Mouse (Mus musculus) erythroblast, adult 5-6 weeks (primary cell): ENCODE measurements around the gene Mapk12. TPM values are rescaled to one million over a fixed set of nuclear protein-coding genes. Genes with fewer than 3 reads are reported as not detected.
A peak's percentile ranks its signal among the peaks of the same experiment; 100 is the strongest.

Experiments used
- ATAC-seq: replicated peaks from 2 replicates; pipeline ENCODE4 v1.8.0; 2016; ENCODE audit warnings: moderate number of reproducible peaks, mild to moderate bottlenecking, moderate TSS enrichment, inconsistent platforms; ENCODE audit not compliant: poor library complexity, low FRiP score, severe bottlenecking
- total RNA-seq, 2 experiments: library from RNA; stranded (forward) in 1 of 2; stranded (reverse) in 1 of 2; fragments of 150-400 nt in 1 of 2; fragments of 200-764, 138-1000 nt in 1 of 2; gene quantifications; 2 replicates each; pipeline versions ENCODE4 v1.2.3 to v1.2.4; 2015 to 2017; ENCODE audit warnings: low replicate concordance in 2 of 2

Mapk12 gene
- total RNA-seq, 2 experiments from 2014 or later, result not detected

- ATAC-seq, result no peak
Measured at GRCm38 (mm10) chr15:89106073-89106472, 34.4 kb downstream of the Mapk12 start.

- ATAC-seq, result no peak
Measured at GRCm38 (mm10) chr15:89104425-89104824, 36.1 kb downstream of the Mapk12 start.

GRCm38 (mm10) chr15:89103921-89104320, 36.6 kb downstream of the Mapk12 start:
- ATAC-seq, result no peak

GRCm38 (mm10) chr15:89102646-89103045, 37.9 kb downstream of the Mapk12 start:
- no peak for ATAC-seq

- no peak for ATAC-seq
Measured at GRCm38 (mm10) chr15:89100823-89101222, 39.7 kb downstream of the Mapk12 start.

GRCm38 (mm10) chr15:89098616-89099015, 41.9 kb downstream of the Mapk12 start:
- no peak for ATAC-seq

GRCm38 (mm10) chr15:89097450-89097849, 43.1 kb downstream of the Mapk12 start:
- no peak for ATAC-seq

GRCm38 (mm10) chr15:89092181-89092580, 48.3 kb downstream of the Mapk12 start:
- ATAC-seq, result no peak

- ATAC-seq, result no peak
Measured at GRCm38 (mm10) chr15:89090662-89091061, 49.8 kb downstream of the Mapk12 start.

- 0 out of 2 replicates have a peak, but pooled peaks have one; percentile 25 for ATAC-seq
Measured at GRCm38 (mm10) chr15:89089248-89090051, 51.1 kb downstream of the Mapk12 start.

GRCm38 (mm10) chr15:89088607-89089247, 51.8 kb downstream of the Mapk12 start, which contains the start of gene Selenoo:
TSS of gene Selenoo (plus strand) at chr15:89089084.
- peak; percentile 97 for ATAC-seq

GRCm38 (mm10) chr15:89084826-89085225, 55.7 kb downstream of the Mapk12 start:
- ATAC-seq, result no peak

- ATAC-seq, result no peak
Measured at GRCm38 (mm10) chr15:89083906-89084305, 56.6 kb downstream of the Mapk12 start.

Other genes starting within 250 kb of the Mapk12 start
- not detected in 2 replicates for gene Ttll8, start 186.3 kb downstream of the Mapk12 start, total RNA-seq (2015; ENCODE audit: low replicate concordance)
- gene Ttll8, start 186.3 kb downstream of the Mapk12 start, total RNA-seq (2017; ENCODE audit: low replicate concordance), result not detected in 2 replicates
- gene Mlc1, start 161.7 kb downstream of the Mapk12 start, total RNA-seq (2015; ENCODE audit: low replicate concordance), result not detected in 2 replicates
- gene Mlc1, start 161.7 kb downstream of the Mapk12 start, total RNA-seq (2017; ENCODE audit: low replicate concordance), result not detected in 2 replicates
- not detected in 2 replicates for gene Mov10l1, start 157.8 kb downstream of the Mapk12 start, total RNA-seq (2015; ENCODE audit: low replicate concordance)
- not detected in 2 replicates for gene Mov10l1, start 157.8 kb downstream of the Mapk12 start, total RNA-seq (2017; ENCODE audit: low replicate concordance)
- not detected in 2 replicates for gene Panx2, start 81.0 kb downstream of the Mapk12 start, total RNA-seq (2015; ENCODE audit: low replicate concordance)
- gene Panx2, start 81.0 kb downstream of the Mapk12 start, total RNA-seq (2017; ENCODE audit: low replicate concordance), result not detected in 2 replicates
- gene Trabd, start 65.6 kb downstream of the Mapk12 start, total RNA-seq (2015; ENCODE audit: low replicate concordance), result 2.7 and 11.9 TPM in 2 replicates
- gene Trabd, start 65.6 kb downstream of the Mapk12 start, total RNA-seq (2017; ENCODE audit: low replicate concordance), result 6.3 and 8.3 TPM in 2 replicates
- 3.8 and 8.8 TPM in 2 replicates for gene Selenoo, start 51.6 kb downstream of the Mapk12 start, total RNA-seq (2015; ENCODE audit: low replicate concordance)
- 5.9 and 6.0 TPM in 2 replicates for gene Selenoo, start 51.6 kb downstream of the Mapk12 start, total RNA-seq (2017; ENCODE audit: low replicate concordance)
- gene Tubgcp6, start 17.6 kb downstream of the Mapk12 start, total RNA-seq (2015; ENCODE audit: low replicate concordance), result 7.3 and 13.8 TPM in 2 replicates
- gene Tubgcp6, start 17.6 kb downstream of the Mapk12 start, total RNA-seq (2017; ENCODE audit: low replicate concordance), result 15.3 and 21.2 TPM in 2 replicates
- 1.5 TPM in 1 of 2 replicates, not detected in the other for gene Hdac10, start 12.0 kb downstream of the Mapk12 start, total RNA-seq (2015; ENCODE audit: low replicate concordance)
- 1.7 and 2.5 TPM in 2 replicates for gene Hdac10, start 12.0 kb downstream of the Mapk12 start, total RNA-seq (2017; ENCODE audit: low replicate concordance)
- gene Mapk11, start 8.9 kb upstream of the Mapk12 start, total RNA-seq (2015; ENCODE audit: low replicate concordance), result not detected in 2 replicates
- gene Mapk11, start 8.9 kb upstream of the Mapk12 start, total RNA-seq (2017; ENCODE audit: low replicate concordance), result 0.17 TPM in 1 of 2 replicates, not detected in the other
- gene Plxnb2, start 40.1 kb upstream of the Mapk12 start, total RNA-seq (2015; ENCODE audit: low replicate concordance), result 9.6 and 14.2 TPM in 2 replicates
- gene Plxnb2, start 40.1 kb upstream of the Mapk12 start, total RNA-seq (2017; ENCODE audit: low replicate concordance), result 4.9 and 6.9 TPM in 2 replicates
- gene Dennd6b, start 55.8 kb upstream of the Mapk12 start, total RNA-seq (2015; ENCODE audit: low replicate concordance), result not detected in 2 replicates
- 0.84 and 1.7 TPM in 2 replicates for gene Dennd6b, start 55.8 kb upstream of the Mapk12 start, total RNA-seq (2017; ENCODE audit: low replicate concordance)
- gene Ppp6r2, start 70.8 kb upstream of the Mapk12 start, total RNA-seq (2015; ENCODE audit: low replicate concordance), result 18.1 and 19.6 TPM in 2 replicates
- gene Ppp6r2, start 70.8 kb upstream of the Mapk12 start, total RNA-seq (2017; ENCODE audit: low replicate concordance), result 26.2 and 47.5 TPM in 2 replicates
- gene Sbf1, start 174.6 kb upstream of the Mapk12 start, total RNA-seq (2015; ENCODE audit: low replicate concordance), result 38.9 and 39.6 TPM in 2 replicates
- 11.2 and 22.4 TPM in 2 replicates for gene Sbf1, start 174.6 kb upstream of the Mapk12 start, total RNA-seq (2017; ENCODE audit: low replicate concordance)
- gene Adm2, start 182.0 kb upstream of the Mapk12 start, total RNA-seq (2015; ENCODE audit: low replicate concordance), result not detected in 2 replicates
- gene Adm2, start 182.0 kb upstream of the Mapk12 start, total RNA-seq (2017; ENCODE audit: low replicate concordance), result not detected in 2 replicates
- not detected in 2 replicates for gene Miox, start 193.7 kb upstream of the Mapk12 start, total RNA-seq (2015; ENCODE audit: low replicate concordance)
- not detected in 2 replicates for gene Miox, start 193.7 kb upstream of the Mapk12 start, total RNA-seq (2017; ENCODE audit: low replicate concordance)
- 18.6 and 21.3 TPM in 2 replicates for gene Lmf2, start 215.0 kb upstream of the Mapk12 start, total RNA-seq (2015; ENCODE audit: low replicate concordance)
- 8.3 and 9.1 TPM in 2 replicates for gene Lmf2, start 215.0 kb upstream of the Mapk12 start, total RNA-seq (2017; ENCODE audit: low replicate concordance)
- 30.6 and 48.1 TPM in 2 replicates for gene Ncaph2, start 215.0 kb upstream of the Mapk12 start, total RNA-seq (2015; ENCODE audit: low replicate concordance)
- 60.7 and 118 TPM in 2 replicates for gene Ncaph2, start 215.0 kb upstream of the Mapk12 start, total RNA-seq (2017; ENCODE audit: low replicate concordance)
- 1.3 and 5.2 TPM in 2 replicates for gene Sco2, start 233.1 kb upstream of the Mapk12 start, total RNA-seq (2015; ENCODE audit: low replicate concordance)
- 0.68 and 2.1 TPM in 2 replicates for gene Sco2, start 233.1 kb upstream of the Mapk12 start, total RNA-seq (2017; ENCODE audit: low replicate concordance)
- gene Tymp, start 236.3 kb upstream of the Mapk12 start, total RNA-seq (2015; ENCODE audit: low replicate concordance), result not detected in 2 replicates
- not detected in 2 replicates for gene Tymp, start 236.3 kb upstream of the Mapk12 start, total RNA-seq (2017; ENCODE audit: low replicate concordance)
- not detected in 2 replicates for gene Odf3b, start 238.6 kb upstream of the Mapk12 start, total RNA-seq (2015; ENCODE audit: low replicate concordance)
- 2.3 TPM in 1 of 2 replicates, not detected in the other for gene Odf3b, start 238.6 kb upstream of the Mapk12 start, total RNA-seq (2017; ENCODE audit: low replicate concordance)
- not detected in 2 replicates for gene Klhdc7b, start 244.2 kb upstream of the Mapk12 start, total RNA-seq (2015; ENCODE audit: low replicate concordance)
- gene Klhdc7b, start 244.2 kb upstream of the Mapk12 start, total RNA-seq (2017; ENCODE audit: low replicate concordance), result not detected in 2 replicates